Mouse (Mus musculus): ENCODE data around the gene C130074G19Rik.

C130074G19Rik gene

DNA sequence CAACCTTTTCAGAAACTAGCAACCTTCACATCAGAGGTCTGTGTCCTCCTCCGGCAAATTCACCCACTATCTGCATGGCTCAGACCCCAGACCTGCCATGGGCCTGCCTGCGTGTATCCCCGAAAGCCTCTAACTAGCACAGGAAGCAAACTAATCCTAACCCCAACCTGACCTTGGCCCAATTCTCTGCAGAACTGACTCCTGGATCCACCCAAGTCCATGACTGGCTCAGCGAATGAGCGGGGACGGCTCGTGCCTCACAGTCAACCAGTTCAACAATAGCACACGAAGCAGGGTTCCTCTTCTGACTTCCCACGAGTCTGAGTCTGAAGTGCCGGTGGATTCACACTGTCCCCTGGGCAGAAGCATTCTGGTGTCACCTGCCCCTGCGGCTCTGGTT, 9.1 kb downstream of the C130074G19Rik start:
- no peak for DNase-seq (ENCODE audit: low spot score)

DNA sequence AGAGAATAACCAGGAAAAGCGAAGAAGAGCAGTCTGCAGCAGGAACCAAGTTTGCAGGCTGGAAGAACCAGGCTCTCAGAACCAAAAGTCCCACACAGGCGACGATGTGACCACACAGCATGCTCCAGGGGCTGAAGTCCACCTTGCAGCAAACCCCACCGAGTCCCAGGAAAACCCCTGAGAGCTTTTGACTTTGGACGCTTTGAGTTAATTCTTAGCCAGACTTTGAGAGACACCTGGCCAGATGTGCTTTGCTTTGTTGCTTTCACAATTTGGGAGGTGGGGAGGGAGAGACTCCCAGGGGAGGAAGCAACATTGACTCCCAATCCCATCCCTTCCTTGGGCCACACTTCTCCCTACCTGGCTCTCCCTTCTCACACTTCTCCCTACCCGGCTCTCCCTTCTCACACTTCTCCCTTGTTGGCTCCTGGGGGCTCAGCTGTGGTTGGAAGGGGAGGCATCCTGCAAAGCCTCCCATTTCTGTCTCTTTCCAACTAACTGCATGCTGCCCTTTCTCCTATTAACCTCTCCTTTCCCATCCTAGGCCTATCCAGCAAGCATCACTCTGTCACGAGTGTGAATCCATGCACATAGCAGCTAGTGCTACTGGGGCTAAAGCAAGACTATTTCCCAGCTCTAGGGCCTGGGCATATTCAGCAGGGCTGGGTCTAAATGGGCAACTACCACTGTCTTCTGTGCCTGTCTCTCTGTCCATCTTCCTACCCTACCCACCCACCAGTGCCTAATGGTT, 10.8 kb downstream of the C130074G19Rik start:
- DNase-seq (ENCODE audit: low spot score), result no peak

DNA sequence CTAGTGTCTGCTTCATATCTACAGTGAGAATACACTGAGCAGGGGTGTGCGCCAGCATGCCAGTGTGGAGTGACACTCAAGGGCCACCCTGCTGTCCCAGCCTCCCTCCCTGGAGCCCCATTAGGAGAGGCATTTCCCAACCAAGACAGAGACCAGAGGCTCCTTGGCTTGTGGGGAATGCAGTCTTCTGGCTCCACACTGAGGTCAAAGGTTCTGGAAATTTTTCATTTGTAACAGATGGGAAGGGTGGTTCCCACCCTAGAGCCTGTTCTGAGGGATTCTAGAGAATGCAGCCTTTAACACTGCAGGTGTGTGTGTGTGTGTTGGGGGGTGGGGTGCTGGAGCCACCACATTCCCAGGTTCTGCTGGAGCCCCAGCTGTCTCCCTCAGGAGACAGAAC, 11.5 kb downstream of the C130074G19Rik start:
- no peak for DNase-seq (ENCODE audit: low spot score)

DNA sequence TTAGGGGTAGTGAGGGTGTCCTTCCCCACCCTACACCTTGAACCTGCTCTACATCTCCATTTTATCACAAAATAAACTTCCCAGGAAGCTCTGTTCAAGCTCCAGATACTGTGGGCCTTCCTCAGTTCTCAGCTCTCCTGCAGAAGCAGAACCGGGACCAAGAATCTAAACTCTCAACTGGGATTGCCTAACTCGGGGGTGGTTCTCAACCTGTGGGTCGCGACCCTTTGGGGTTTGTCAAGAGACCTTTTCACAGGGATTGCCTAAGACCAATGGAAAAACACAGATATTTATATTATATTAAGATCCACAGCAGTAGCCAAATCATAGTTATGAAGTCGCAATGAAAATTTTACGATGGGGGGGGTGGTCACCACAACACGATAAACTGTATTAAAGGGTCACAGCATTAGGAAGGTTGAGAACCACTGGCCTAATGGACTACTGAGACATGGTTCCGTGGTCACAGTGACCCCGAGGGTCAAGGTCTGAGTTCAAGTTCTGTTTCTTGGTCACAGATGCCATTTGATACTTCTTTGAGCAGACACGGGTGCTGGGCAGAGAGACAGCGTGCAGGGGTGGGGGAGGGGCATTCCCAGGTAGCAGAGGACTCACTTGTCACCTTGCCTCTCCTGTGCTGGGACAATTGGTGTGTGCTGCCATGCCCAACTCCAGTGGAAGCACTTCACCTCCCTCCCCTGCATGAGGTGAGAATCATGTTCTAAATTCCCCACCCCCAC, 12.2 kb downstream of the C130074G19Rik start:
- DNase-seq (ENCODE audit: low spot score), result no peak

DNA sequence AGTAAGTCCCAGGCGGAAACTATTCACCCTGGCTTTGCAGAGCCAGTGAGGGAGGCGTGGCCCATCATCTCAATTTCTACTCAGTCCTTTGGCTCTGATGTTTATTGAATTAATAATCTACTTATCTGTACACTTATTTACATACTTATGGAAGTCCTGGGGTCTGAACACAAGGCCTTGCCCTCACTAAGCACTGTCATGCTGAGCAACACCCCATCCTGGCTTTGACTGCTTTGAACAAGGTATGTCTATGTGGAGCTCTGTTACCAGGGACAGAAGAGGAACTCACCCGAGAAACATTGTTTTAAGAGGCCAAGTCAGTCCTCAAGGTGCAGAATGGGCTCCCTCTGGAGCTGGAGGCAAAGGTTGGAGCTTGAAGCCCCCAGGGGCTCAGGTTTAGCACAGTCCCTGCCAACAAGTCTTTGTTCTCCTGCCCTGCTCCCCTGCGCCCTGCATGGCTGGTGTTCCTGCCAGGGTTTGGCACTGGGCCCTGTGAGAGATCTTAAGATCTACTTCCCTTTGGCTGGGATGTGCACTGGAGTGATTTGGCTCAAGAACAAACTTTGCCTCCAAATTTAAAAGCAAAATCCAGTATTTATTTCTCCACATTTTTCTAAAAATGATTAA, 13.0 kb downstream of the C130074G19Rik start:
- no peak for DNase-seq (ENCODE audit: low spot score)

DNA sequence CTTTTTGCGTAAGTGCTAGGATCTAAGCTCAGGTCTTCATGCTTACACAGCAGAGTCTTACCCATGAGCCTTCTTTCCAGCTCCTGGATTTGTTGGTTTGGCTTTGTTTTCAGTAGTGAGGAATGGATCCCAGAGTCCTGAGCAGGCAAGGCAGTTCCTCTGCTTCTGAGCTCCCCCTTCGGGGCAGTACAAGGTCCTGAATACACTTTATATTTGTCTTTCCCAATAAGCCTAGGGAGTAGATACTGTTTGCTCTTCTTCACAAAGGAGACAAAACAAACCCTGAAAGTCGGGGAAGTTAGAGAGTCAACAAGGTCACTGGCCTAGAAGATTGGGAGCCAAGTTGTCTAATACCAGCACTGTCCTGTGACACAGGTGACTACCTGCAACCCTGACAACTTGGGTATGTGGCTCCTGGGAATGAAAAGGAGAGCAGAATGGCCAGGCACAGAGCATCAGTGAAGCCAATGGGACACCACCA, 15.3 kb downstream of the C130074G19Rik start:
- DNase-seq (ENCODE audit: low spot score), result no peak

DNA sequence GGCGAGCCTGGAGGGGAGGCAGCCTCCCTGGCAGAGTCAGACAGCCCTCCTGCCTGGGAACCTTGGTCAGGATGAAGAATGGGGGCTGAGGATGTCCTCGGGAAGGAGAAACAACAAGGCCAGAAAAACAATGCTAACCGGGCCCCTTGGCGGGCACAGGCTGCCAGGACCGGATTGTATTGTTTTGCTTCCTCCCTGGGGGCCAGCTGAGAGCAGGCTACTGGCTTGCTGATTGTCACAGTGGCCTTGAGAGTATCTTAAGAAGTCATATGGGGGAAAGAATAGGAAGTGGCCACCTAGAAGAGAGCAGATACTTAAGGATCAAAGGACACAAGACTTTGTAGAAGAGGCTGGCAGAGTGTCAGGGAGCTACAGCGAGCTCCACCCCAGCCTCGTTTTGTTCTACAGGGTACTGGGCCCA, 18.6 kb downstream of the C130074G19Rik start:
- DNase-seq (ENCODE audit: low spot score), result no peak

DNA sequence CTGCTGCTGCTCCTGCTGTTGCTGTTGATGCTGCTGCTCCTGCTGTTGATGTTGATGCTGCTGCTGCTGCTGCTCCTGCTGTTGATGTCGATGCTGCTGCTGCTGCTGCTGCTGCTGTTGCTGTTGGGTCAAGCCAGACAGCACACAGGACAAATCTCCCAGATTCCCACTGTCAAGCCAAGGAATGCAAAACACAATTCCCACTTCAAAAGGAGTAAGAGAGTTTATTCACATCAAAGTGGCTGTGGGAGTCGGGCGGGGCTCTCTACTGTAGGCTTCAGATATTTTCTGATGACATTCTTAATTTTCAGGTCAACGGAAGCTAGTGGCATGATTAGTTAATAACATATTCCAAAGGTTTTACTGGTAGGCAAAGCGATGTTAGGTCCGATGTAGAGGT, 20.4 kb downstream of the C130074G19Rik start:
- DNase-seq (ENCODE audit: low spot score), result no peak

DNA sequence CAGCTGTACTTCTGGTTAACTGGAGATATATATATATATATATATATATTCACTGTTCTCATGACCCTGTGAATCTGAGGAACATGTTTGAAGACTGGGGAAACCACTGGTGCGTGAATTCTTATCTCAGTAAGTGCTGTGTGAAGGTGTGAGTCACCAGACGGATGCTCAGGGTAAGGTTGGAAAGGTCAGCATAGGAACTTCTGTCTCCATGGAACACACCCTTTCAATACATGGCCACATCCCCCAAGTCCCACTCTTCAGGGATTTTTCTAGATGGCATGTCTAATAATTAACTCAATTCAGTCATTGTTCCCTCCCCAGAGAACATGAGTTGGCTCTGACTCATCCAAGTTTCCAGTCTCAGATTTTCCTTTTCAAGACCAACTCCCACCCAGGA, 21.5 kb downstream of the C130074G19Rik start:
- DNase-seq (ENCODE audit: low spot score), result no peak

DNA sequence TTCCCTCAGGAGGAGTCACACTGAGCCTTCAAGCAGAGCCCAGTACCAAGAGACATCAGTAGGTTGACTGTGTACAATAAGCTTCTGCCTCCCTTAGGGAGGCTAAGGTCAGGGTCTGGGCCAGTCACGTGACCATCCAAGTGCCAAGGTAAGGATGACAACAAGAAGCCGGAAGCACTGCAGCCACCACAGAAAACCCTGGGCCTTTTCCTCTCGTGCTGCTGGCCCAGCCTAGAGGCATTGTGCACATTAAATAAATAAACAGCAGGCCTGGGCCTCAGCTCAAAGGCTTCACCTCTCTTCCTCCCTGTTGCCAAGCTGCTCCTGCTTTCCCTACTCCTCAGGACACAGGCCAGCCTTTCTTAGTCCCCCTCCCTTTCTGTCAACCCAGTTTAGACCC, 22.7 kb downstream of the C130074G19Rik start:
- no peak for DNase-seq (ENCODE audit: low spot score)

DNA sequence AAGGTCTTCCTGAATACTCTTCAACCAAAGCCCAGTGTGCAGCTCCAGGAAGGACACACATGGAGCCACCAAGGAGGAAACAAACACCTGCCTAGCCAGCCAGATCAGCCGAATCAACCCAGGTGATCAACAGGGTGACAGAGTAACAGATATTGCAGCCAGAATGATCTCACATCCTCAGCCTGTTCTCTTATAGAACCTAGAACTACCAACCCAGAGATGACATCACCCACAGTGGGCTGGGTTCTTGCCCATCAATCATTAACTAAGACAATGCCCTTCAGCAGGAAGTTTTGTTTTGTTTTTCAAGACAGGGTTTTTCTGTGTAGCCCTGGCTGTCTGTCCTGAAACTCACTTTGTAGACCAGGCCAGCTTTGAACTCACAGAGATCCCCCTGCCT, 24.8 kb downstream of the C130074G19Rik start:
- no peak for DNase-seq (ENCODE audit: low spot score)

DNA sequence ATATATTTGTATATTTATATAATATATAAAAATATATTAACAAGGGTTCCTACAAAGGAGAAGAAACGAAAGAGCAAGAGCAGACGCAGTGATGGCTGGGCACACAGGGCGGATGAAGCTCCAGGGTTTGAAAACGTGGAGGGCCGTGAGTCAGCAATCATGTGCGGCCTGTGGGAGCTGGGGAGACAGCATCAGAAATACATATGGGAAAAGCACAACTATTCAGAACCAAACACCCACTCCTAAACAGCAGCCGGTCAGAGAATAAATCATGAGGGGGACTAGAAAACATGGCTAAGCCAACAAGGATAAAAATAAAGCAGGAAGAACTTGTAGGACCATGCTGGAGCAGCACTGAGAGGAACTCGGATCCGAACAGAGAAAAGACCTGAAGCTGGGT, 25.8 kb downstream of the C130074G19Rik start:
- no peak for DNase-seq (ENCODE audit: low spot score)

DNA sequence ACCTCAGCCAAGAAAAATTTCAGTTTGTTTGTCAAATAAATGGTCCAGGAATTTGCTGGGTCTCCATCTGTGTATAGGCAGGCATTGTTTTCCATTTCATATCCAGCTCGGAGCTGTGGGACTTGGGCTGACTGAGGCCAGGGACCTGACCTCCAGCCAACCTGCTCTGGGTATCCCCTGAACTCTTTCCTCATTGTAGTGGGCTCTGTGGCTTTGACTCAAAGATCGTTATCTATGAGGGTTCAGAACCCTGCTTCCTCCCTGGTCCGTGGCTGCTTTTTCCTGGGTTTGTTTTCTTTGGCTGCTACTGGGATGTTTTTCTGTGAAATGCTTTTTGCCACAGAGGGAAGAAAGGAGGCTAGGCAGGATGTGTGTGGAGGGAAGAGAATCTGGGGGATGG, 29.1 kb downstream of the C130074G19Rik start:
- DNase-seq (ENCODE audit: low spot score), result no peak

DNA sequence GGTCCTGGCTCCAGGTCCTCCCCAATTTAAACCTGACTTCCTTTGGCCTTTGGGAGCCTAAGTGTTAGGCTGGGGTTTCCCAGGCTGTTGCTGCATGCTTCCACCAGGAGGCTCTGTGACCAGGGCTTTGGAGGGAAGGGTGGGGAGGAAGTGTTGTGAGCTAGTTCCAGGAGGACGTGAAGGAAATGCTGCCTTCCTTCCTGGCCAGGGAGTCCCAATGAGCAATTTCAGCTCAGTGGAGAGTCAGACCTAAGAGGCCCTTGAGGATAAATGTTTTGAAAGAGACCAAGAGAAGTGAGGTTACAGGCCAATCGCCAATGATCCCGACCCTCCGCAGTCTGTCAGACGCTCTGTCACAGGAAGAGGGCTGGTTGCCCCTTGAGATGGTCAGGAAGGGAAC, 29.7 kb downstream of the C130074G19Rik start:
- DNase-seq (ENCODE audit: low spot score), result no peak

DNA sequence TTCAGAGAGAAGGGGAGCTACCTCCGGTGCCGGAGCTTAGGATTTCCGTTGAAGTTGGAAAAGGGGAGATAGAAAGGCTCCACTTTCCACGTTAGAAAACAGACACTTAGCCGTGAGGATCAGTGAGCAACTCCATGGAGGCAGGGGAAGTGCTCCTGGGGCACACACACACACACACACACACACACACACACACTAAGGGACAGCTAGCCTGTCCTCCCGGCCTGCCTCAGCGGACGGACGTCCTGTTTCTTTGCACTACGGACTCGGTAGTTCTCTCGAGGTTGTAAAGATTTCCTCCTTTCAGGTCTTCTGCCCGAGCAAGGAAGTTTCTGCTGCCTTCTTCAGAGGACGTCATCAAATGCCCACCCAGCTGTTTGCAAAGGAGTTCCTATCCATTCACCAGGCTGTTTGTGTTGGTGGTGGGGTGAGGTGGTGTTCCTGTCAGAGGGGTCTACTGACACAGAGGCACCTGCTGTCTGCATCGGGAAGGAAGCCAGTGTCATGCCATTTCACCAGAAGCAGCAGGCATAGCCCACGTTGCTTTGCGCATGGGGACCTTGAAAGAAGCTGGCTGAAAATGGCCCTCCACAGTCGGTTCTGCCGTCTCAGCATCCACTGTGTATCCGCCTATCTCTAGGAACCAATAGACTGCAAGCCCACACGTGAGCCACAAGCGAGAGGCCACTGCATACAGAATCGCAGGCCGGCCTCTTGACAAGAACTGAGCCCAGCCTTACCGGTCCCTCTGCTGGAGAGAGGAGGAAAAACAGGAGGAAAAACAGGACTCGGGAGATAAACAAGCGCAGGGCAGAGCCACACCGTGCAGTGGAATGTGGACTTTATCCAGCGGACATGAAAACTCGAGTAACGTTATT, 31.0 kb downstream of the C130074G19Rik start:
- peak; percentile 35 for DNase-seq (ENCODE audit: low spot score)

DNA sequence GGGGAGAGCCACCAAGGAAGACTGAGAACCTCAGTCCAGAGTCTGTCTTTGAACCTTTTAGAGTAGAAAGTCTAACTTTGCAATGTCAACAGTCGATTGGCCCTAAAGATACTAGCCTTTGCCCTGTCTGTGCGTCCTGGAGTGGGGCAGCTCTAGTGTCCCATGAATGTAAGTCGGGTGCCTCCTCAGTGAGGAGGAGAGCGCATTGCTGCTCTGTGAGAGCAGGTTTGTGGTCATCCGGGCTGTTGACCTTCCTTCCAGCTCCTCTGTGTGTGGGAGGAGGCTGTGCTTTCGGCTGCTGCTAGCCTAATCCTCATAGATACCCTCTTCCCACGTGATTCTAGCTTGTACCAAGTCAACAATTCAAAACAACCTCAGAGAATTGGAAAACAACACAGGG, 31.9 kb downstream of the C130074G19Rik start:
- DNase-seq (ENCODE audit: low spot score), result no peak

DNA sequence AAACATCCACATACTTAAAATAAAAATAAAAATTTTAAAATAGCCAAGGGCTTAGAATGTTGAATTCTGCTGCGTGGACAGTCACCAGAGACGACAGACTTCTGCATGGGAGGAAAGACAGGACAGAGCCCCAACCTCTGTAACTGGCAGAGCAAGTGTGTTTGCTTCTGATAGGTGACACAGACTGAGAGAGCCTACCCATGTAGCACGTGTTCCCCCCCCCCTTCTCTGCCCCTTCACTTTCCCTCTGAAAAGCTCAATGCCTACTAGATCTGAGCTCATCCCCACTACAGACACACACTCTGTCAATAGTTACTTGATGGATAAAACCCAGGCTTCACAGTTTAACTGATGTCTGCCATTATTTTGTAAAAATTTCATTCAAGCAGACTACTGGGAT, 36.0 kb downstream of the C130074G19Rik start:
- DNase-seq (ENCODE audit: low spot score), result no peak

DNA sequence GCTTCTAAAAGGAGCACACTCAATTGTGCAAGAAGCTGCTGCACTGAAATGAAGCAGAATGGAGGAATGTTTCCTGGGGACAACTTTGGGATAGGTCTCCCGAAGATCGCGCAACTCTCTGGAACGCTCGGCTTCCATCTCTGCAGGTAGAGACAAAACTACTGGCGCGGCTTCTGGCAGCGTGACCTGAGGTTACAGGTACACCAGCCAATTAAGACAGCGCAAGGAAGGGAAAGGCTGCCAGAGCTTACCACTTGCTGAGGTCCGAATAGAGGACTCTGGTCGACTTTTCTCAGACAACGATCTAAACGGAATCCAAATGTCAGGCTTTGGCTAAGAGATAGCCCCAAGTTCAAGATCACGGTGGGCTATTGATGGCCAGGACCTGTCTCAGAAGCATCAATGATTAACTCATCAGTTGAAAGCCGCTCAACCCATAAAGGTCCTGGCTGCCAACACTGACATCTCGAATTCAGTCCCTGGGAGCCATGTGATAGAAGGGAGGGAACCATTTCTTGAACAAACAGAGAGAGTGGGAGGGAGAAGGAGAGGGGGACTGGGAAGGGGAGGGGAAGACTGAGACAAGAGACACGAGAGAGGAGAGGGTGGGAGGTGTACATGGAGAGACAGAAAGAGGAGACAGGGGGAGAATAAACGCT, 36.8 kb downstream of the C130074G19Rik start, which contains the start of gene Marc2:
Gene Marc2 (minus strand): TSS at position 360 of the 659 bp plus-strand sequence.
- no peak for DNase-seq (ENCODE audit: low spot score)

DNA sequence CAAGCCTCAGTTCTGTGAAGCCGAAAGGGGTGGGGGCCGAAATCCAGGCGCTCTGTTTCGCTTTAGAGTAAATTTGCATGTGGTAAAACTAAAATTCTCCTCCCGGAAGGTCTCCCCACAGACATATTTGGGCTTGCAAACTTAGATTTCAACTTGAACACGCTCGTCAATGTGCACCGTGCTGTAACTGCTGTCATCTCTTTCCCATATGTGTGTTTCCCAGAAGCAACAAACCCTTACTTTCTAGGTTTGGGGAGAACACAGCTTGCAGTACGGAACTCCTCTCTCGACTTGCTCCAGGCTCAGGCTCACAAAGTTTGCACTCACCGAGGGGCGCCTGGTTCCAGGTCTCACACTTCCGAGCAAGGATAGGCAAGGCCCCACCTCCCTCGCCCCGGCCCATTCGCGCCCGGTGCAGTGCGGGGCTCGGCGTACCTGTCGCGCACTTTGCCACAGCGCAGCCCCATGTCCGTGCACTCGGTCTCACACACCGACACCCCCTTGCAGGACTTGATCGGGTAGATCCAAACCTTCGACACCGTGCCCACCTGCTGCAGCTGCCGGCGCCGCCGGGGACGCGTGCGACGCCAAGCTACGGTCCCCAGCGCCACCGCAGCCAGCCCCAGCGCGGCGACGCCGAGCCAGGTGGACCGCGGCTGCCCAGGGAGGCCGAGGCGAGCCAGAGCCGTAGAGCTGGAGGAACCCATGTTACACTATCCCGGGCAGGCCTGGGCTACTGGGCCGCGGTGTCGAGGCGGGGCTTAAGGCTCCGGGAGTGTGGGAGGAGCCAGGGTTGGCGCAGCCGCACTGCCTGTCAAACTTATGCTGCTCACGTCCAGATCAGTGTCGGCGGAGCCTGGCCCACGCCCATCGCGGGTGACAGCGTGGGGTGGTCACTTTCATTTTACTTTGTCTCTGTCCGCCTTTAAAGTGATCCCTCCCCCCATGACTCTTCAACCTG, 37.6 kb downstream of the C130074G19Rik start:
- peak; percentile 88 for DNase-seq (ENCODE audit: low spot score)

All from spleen, adult 12 weeks (tissue).